Mouse (Mus musculus) heart, adult 2 months (tissue): ENCODE results near the gene Gusb.

ENCODE experiments used
- CTCF ChIP-seq: fragments of 200-600 bp; IDR thresholded peaks from 2 replicates; pipeline ENCODE4 v1.8.1; 2022; ENCODE audit warnings: antibody characterized with exemption, mild to moderate bottlenecking, moderate library complexity
- EP300 ChIP-seq: fragments of 200-500 bp; IDR thresholded peaks from 2 replicates; pipeline ENCODE4 v1.6.1; 2011; ENCODE audit warnings: low read depth, low read length, control low read depth; ENCODE audit not compliant: insufficient read depth
- POLR2A ChIP-seq: fragments of 200-500 bp; IDR thresholded peaks from 2 replicates; pipeline ENCODE4 v1.6.1; 2011; ENCODE audit warnings: mild to moderate bottlenecking, low read depth, low read length, control low read depth; ENCODE audit not compliant: insufficient read depth

GRCm38 (mm10) chr5:130010961-130011360, 8.1 kb upstream of the Gusb start:
- TF ChIP-seq CTCF (peak; percentile 63), POLR2A (no peak), EP300 (no peak)
